Mouse (Mus musculus): ENCODE results near the gene Mmel1.

Gene Mmel1

DNA sequence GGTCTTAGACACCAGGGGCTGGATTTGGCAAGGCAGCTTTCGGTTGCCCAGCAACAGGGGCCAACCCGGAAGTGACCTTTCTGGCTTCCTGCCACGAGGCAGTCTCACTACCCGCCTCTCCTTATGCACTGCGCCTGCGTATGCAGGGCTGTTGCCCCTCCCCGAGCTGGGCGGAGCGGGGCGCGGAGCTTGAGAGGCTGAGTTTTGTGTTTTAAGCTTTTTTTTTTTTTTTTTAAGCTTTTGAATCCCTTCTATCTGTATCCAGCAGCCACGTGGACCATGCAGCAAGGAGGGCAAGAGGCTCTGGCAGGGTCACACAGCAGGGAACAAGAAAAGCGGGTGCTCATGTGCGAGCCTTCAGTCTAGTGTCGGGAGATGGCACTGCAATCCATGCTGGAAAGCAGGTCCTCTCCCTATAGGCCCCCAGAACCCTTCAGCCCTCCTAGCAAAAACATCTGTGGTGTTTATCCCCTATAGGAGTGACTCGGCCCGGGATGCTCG is 5.1 kb upstream of the Mmel1 start:
- peak; percentile 82 to 84 for DNase-seq (ENCODE audit: low spot score in 2 of 2)

DNA sequence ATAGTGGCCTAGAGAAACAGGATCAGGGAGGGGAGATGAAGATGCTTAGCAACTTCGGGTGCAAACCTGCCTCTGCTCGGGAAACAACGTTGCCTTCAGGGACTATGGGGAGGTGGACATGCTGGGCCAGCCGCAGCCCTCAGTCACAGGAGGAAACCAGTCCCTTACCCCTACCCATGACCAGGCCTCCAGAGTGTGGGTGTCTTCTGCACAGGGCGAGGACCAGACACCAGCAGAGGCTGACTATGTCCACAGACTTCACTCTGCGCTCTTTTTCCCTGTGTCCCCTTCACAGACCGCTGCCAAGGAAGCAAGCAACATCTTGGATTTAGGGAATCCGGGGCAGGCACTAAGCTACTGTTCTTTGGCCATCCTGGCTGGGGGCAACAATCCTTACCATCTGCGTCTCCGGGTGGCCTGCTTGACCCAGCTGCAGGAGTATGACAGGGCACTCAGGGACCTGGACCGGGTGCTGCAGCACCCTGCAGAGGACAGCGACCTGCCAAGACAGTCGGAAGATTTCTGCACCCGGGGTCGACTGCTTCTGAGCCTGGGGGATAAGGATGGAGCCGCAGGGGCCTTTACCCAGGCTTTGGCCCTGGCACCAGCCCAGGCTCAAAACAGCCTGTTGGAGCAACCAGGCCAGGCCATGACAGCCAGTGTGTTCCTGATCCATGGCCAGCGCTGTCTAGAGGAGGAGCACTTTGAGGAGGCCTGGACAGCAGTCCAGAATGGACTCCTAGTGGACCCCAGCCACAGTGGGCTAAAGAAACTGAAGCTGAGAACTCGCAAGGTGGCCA is 4.2 kb upstream of the Mmel1 start:
- DNase-seq (ENCODE audit: low spot score in 2 of 2): no peak

DNA sequence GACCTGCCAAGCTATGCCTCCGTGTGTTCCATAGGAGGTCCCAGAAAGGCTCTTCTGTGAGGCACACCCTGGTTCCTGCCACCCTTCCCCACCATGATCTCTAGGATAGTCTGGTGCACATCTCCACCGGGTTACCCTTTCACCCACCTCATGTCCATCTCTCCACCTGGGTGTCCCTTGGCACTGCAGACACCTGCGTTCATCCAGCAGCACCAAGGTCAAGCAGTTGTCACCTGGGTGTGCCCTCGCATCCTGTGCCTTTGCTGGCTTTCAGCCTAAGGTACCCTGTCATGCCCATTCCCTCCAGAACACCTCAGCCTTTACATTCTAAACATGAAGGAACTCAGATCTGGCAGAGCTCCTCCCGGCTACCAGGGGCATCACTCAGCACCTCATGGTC is 3.0 kb upstream of the Mmel1 start:
- no peak for DNase-seq (ENCODE audit: low spot score in 2 of 2)

DNA sequence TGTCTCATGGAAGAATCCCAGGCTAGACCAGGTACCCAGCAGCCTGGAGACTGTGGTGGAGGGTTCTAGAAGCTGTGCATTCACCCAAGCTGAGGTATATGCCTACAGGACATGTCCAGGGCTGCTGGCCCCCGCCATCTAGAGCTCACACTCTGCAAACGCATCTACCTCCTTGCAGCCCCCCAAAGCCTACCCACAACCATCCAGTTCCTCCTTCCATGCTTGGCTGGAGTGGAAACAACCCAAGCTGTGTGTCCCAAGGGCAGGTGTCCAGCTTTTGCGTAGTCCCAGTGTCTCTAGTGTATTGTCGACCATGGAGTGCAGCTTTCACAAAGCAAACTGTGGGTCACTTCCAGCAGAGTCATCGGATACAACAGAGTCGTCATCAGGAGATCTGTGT is 2.1 kb upstream of the Mmel1 start:
- DNase-seq (ENCODE audit: low spot score in 2 of 2): no peak

DNA sequence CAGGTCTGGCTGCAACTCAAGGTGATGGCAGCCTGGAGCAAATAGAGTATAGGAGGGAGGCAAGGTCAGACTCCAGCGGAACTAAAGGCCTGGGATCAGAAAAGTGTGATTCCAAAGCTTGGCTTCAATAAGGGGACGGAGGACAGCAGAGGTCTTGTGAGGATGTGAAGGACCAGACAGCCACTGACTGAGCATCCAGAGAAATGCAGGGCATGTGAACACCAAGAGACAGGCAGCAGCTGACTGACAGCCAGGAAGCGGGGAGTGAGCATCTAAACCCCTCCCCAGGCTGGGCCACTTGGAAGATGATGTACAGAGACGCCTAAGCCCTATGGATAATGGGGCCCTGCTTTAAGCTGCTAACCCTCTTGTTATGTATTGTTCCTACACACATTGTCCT is 1.3 kb downstream of the Mmel1 start:
- DNase-seq (ENCODE audit: low spot score in 2 of 2): no peak

DNA sequence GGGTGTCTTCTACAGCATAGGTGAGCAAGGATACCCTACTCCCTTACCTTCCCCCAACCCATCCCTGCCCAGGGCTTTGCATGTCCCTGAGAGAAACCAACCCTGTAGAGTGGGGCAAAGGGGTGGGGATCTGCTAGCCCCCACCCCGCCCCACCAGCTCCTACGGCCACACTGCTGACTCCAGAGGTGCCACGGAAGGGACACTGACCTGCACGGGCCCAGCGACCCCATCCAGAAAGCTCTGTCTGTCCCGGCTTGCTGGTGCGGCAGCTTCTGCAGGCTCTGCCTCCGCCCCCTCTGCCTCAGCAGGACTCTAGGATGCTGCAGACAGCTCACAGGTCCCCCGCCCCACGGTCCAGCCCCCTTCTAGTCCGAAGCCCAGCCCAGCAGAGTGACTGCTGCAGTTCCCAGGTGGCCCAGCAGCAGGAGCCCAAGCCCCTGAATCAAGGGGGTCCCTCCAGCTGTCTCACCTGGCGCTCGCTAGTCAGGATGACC is 2.4 kb downstream of the Mmel1 start:
- no peak for DNase-seq (ENCODE audit: low spot score in 2 of 2)

DNA sequence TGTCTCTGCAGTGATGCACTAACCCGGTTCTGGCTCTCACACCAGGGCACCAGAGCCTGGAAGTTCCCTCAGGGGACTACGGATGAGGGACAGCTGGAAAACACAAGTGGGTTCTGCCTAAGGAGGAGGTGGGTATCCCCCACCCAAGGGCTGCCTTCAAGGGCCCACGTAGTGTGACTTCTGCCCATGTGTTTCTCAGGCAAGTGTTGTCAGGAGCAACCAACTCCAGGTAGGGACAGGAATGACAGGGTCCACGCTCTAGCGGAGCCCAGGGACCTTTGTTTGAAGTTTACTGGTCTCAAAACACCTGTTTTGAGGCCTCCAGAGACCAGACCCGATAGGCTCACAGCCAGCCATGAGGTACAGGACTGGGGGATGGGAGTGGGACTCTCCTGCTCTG is 3.8 kb downstream of the Mmel1 start:
- no peak for DNase-seq (ENCODE audit: low spot score in 2 of 2)

DNA sequence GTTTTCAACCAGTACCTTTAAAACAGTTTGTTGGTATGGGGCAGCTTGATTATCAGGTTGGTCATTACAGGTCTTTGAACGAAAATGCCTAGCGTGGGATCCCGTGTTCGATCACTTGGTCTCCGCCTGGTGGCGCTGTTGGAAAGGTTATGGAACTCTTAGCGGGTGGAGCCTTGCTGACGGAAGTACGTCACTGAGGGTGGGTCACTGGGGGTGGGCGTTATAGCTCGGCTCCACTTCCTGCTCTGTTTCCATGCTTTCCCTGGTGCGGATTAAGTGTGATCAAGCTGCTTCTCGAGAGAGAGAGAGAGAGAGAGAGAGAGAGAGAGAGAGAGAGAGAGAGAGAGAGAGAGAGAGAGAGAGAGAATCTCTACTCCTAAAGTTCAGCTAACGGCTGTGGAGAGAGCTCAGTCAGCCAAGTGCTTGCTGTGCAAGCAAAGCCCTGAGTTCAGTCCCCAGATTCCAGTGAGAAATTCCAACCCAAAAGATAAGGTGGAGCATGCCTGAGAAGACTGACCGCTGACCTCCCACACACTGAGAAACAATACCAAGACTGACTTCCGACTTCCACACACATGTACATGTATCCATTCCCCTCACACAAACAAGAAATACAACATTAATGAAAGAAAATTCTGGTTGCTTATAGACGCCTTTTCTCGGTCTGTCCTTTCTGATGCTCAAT is 8.6 kb downstream of the Mmel1 start:
- peak; percentile 89 to 90 for DNase-seq (ENCODE audit: low spot score in 2 of 2)

DNA sequence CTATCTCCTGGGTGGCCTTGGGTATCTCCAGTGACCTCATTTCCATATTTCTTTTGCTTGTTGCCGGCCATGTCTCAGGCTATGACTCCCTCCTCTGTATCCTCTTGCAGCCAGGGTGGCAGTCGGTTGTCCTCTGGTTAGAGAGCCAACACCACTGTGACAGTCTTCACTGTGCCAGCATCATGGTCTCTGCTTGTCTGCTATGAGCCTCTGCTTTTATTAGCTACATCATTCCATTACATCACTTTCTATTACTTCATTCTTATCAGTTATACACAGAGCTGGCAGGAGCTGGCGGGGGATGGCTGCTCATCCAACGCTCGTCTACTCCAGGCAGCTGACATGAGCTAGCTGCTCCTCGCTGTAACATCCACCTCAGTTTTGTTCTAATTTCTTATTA is 11.3 kb downstream of the Mmel1 start:
- DNase-seq (ENCODE audit: low spot score in 2 of 2): no peak

DNA sequence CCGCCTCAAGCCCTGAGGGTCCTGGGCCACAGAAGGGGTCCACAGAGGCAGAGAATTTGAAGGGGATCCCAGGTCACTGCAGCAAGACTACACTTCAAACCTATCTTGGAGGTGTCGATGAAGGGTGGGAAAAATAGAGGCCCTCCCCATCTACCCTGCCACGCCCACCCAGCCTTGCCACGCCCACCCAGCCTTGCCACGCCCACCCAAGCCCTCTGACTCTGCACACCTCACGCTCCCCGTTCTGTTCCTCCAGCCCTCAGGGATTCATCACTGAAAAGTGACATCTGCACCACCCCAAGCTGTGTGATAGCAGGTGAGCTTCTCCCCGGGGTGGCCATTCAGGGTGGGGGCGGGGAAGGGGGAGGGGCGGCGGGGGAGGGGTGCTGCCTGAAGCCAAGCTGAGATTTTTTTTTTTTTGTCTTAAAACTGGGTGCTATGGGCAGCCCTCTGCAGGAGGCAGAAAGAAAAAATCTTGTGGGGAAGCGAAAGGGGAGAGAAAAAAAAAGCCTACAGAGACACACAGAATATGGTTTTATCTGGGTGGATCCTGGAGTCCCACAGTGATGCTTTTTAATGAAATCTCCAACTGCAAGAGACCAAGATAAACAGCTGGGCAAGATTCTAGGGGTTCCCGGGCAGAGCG is 12.8 kb downstream of the Mmel1 start:
- DNase-seq (ENCODE audit: low spot score in 2 of 2): no peak

DNA sequence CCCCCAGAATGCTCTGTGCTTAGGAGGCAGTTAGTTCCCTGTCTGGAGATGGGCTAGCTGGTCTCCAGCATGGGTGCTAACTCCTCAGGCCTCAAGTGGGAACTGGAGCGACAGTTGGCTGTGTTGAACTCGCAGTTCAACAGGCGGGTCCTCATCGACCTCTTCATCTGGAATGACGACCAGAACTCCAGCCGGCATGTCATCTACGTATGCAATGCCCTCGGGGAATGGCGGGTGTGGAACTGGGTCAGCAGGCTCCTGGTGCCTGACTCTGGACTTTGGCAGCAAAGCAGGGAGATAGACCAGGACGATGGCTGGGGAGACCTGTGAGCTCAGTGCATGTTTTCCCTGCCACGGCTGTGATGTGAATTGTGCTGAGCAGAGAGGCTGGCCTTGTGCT is 16.0 kb downstream of the Mmel1 start:
- DNase-seq (ENCODE audit: low spot score in 2 of 2): no peak

DNA sequence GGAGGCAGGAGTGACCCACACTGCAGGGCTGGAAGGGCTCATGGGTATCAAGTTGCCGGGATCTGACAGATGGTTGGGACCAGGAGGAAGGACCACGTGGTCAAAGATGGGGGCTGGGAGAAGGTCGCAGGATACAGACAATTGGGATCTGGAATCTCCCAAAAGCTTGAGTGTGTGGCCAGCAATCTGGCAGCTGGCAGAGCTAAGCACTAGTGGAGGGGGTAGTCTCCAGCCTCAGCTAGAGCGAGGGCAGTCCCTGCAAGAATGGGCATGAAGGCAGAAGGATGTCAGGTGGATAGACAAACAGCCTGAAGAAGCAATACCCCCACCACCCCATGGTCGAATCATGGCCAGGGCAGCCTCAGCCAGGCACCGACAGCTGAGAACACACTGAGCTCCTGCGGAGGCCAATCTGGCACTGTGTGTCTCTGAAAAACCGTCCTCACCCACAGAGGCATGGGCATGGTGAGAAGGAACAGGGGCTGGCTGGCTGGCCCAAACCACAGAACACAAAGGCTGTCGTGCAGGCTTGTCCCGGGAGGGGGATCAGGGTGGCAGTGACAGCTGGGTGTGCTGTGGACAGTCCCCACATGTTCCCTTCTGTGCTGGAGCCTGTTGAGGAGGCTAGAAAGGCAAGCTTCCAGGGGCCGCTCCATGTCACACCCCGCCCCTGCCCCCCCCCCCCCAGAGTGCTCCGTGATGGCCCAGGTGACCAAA is 17.6 kb downstream of the Mmel1 start:
- no peak for DNase-seq (ENCODE audit: low spot score in 2 of 2)

DNA sequence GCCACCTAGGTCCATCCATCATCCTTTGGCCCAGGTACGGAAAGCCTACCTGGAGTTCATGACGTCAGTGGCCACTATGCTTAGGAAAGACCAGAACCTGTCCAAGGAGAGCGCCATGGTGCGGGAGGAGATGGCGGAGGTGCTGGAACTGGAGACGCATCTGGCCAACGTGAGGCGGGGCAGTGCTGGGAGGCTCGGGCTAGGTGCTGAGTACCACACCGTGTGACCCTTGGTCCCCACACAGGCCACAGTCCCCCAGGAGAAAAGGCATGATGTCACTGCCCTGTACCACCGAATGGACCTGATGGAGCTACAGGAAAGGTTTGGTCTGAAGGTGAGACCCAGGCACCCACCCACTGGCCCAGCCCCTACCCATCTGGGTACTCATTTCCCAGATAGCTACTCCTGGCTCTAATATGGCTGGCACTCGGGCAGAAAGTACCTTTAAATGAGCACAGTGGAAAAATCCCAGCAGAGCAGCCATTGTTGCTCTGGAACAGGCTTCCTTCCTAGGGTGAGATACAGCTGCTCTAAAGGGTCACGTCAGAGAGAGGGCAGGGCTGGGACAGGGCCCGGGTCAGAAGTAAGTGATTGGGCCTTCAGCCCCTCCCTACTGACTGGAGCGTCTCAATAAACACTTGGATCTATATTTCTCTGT is 18.3 kb downstream of the Mmel1 start:
- no peak for DNase-seq (ENCODE audit: low spot score in 2 of 2)

DNA sequence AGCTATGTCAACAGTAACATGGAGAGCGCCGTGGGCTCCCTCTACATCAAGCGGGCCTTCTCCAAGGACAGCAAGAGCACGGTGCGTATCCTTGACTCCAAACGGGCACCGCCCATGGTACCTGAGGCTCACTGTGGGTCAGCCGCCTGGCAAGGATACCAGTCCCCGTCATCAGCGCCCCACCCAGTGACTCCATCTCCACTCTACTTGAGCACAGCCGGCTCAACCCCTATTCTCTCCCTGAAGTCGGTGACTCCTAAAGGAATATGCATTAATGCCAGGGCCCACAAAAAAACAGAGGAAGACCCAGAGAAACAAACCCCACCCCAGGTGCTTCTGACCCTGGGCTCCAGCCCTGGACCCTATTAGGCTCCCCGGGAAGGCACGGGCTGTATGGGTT is 21.5 kb downstream of the Mmel1 start:
- DNase-seq (ENCODE audit: low spot score in 2 of 2): no peak

DNA sequence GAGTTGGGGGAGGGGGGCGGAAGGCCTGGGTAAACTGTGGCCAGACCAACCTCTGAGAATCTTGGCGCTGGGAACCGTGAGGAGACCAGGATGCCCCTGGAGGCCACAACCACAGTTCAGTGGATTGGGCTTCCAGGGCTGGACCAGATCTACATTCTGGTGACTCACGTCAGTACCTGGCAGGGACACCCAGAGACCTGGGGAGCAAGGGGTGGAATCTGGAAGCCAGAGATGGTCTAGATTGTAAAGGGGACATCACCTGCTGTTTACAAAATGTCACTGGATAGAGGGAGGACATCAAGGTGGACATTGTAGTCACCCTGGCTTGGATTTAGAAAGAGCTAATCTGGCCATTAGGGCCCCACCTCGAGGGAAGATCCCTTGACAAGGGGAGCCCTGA is 26.2 kb downstream of the Mmel1 start:
- no peak for DNase-seq (ENCODE audit: low spot score in 2 of 2)

DNA sequence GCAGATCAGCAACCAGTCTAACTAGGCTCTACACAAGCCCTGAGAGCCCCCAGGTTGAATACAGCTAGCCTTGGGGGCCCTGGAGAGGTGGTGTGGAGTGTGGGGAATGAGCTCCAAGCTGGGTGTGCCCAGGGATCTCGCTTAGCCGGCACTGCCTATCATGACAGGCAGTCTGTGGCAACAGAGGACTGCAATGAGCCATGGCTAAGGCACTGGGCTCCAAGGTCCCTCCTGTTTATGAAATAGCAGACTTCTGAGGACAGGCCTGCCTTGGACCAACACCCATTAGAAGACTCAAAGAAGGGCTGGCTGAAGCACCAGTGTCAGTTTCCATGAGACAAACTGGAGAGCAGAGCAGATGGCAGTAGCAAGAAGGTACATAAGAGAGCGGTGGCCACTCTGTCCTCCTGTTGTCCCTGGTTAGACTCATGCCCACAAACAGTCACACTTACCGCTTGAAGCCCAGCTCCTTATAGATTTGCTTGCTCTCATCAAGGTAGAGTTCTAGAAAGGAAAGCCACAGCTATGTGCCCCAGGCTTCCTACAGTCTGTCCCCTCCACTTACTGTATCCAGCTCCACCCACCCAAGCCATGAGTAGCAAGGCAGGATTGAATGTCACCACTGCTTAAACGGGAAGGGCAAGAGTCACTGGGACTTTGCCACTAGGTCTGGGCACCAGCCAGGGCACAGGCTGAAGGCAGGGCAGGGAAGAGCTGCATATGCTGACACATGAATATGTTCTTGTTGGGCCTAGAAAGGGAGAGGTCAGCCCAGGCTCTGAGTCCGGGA is 28.5 kb downstream of the Mmel1 start:
- DNase-seq (ENCODE audit: low spot score in 2 of 2): no peak

DNA sequence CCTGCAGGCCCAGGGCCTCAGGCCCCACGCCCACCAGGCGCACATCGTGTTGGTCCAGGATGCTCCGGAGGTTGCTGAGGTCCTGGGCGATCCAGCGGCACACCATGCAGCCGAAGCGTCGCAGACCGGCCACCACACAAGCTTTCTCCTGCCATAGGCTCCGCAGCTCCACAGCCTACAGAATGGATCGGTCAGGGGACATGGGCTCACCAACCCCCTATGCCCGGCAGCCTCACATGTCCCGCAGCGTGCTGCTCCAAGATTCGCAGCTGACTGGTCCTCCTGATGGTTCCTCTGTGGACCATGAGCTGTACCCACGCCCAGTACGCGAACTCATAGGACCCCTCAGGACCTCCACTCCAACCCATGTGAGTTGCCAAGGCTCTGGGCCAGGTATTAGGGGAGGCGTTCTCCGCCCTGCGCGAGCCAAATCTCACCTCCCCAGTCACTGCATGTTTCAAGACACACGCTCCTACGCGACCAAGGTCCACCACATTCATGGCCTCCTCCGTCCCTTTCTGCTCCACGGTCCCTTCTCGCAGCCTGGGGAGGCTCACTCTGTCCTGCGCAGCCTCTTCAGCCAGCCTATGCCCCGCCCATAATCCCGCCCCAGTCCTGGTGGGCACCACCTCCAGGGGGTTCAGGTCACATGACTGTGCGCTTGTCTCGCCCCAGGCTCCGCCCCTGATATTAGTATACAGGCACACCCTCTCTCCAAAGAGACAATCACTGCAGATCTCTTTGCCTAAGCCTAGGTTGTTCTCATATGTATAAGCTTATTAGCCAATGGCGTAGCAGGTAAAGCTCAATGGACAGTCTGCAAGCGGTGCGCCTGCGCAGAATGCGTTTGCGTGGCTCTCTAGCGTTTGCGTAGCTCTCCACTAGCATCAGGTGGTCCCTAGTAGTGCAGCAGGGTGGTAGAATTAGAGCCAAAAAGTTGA is 29.4 kb downstream of the Mmel1 start, which contains the start of gene Fam213b:
TSS of gene Fam213b (minus strand) at position 630 of the 941 bp plus-strand sequence.
- peak; percentile 78 to 80 for DNase-seq (ENCODE audit: low spot score in 2 of 2)

DNA sequence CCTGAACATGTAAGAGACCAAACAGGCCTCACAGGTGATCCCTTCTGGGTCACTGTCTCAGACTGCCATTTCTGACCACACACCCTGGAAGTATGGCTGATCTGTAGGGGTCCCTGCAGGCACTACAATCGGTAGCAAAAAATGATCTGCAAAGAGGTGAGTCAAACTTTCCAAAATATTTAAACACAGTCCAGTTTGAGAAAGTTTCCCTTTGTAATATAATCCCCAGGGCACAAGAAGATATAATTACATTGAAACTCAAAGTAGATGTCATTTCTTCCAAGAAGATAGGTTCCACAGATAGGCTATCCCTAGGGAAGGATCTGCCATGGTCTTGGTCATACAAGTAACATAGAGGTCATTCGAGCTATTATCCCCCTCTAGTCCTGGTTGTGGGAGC is 33.0 kb downstream of the Mmel1 start:
- DNase-seq (ENCODE audit: low spot score in 2 of 2): no peak

Data from frontal cortex, postnatal 36 days (tissue).